Comparison of ENCODE assay signal across 18 mouse cellular contexts in the genomic region with DNA sequence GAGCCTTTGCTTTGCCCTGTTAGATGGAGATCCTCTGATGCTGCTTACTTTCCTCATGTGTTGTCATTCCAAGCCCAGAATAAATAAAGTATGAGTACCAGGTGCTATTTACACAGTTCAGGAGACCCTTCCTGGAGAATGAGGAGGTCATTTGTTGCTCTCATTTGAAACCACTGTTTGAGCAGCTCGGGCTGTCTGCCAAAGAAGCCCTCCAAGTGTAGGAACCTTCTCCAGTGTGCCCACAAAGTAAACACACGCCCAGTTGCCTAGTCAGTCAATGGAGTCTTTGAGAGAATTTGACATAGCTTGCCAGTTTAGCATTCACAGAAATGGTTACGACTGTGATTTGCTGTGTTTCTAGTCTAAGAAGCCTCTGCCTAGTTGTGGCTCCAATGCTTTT. TPM values are rescaled to one million over a fixed set of nuclear protein-coding genes. Genes with fewer than 3 reads are reported as not detected.
DNase-seq lines count a peak whose midpoint lies in the region; ATAC-seq and TF ChIP-seq lines count a peak whose summit lies in the region.
"Had no signal": no experiment of that assay in that cellular context is flagged by ENCODE, and none has a peak within 500 bp of the region (broad histone marks: within the 10 kb centered on the region; RNA-seq: fewer than 3 reads in every experiment).

No protein-coding gene starts in this region.

- no peak overlapping the region for H3K4me3 ChIP-seq in limb, embryonic 11.5 days (ENCODE audit: low read depth, low read length)
- H3K4me3 ChIP-seq in limb, embryonic 10.5 days = no peak overlapping the region
- no peak overlapping the region for H3K4me3 ChIP-seq in limb, embryonic 14.5 days (replicated peaks; ENCODE audit: low read length)
- no peak overlapping the region for H3K4me3 ChIP-seq in liver, embryonic 12.5 days
- H3K4me3 ChIP-seq: heart, adult 2 months; liver, embryonic 15.5 days; midbrain, embryonic 12.5 days had no signal

- 0 out of 2 replicates have a peak, but pooled peaks have one; percentile 12 for ATAC-seq in frontal cortex, adult (ENCODE audit: low TSS enrichment)
- no peak for ATAC-seq in limb, embryonic 11.5 days (ENCODE audit: insufficient number of reproducible peaks, low FRiP score, low TSS enrichment, low read depth)
- ATAC-seq in limb, embryonic 14.5 days (ENCODE audit: low FRiP score, low read depth) = no peak
- no peak for ATAC-seq in liver, embryonic 12.5 days

- no peak overlapping the region for H3K4me2 ChIP-seq in limb, embryonic 11.5 days (ENCODE audit: low read depth, severe bottlenecking)
- H3K4me2 ChIP-seq in limb, embryonic 14.5 days (replicated peaks; ENCODE audit: low read depth, low read length, severe bottlenecking) = no peak overlapping the region
- H3K4me2 ChIP-seq in liver, embryonic 12.5 days = no peak overlapping the region
- H3K4me2 ChIP-seq: liver, embryonic 15.5 days; midbrain, embryonic 12.5 days had no signal

- no peak for DNase-seq in frontal cortex, adult 2 months (ENCODE audit: extremely low spot score in 1 of 2, low spot score in 1 of 2)
- peak; percentile 18 for DNase-seq in limb, embryonic 11.5 days (ENCODE audit: low spot score)
- no peak for DNase-seq in limb, embryonic 10.5 days (ENCODE audit: low spot score)
- peak; percentile 36 for DNase-seq in limb, embryonic 14.5 days (ENCODE audit: low spot score)
- peak; percentile 79 for DNase-seq in lung, postnatal 10 days
- no peak for DNase-seq in kidney, postnatal 4 days
- DNase-seq: adrenal gland, postnatal 14 days; cerebellum, adult 18-20 months; cerebellum, postnatal 36 days; gastrocnemius, postnatal 10 days; heart, adult 2 months; kidney, adult 2 months; kidney, postnatal 25 days had no signal

- no peak overlapping the region for H3K27ac ChIP-seq in limb, embryonic 11.5 days (replicated peaks; ENCODE audit: low read depth, low read length)
- no peak overlapping the region for H3K27ac ChIP-seq in limb, embryonic 10.5 days
- H3K27ac ChIP-seq in limb, embryonic 14.5 days (replicated peaks; ENCODE audit: low read depth, low read length) = no peak overlapping the region; the same call in 1 of the 2 replicates
- H3K27ac ChIP-seq in liver, embryonic 12.5 days = no peak overlapping the region
- H3K27ac ChIP-seq: heart, adult 2 months; liver, embryonic 15.5 days; midbrain, embryonic 12.5 days had no signal

- H3K4me1 ChIP-seq in limb, embryonic 11.5 days (ENCODE audit: control insufficient read depth, insufficient read depth, low read length) = no peaks in the 10 kb centered on the region
- no peaks in the 10 kb centered on the region for H3K4me1 ChIP-seq in limb, embryonic 10.5 days
- H3K4me1 ChIP-seq in limb, embryonic 14.5 days (ENCODE audit: control insufficient read depth, insufficient read depth, low read length) = no peaks in the 10 kb centered on the region
- H3K4me1 ChIP-seq in liver, embryonic 12.5 days = no peaks in the 10 kb centered on the region
- H3K4me1 ChIP-seq: liver, embryonic 15.5 days; midbrain, embryonic 12.5 days had no signal

- peaks cover 25% of the 10 kb centered on the region; the same call in 1 of the 2 replicates for H3K36me3 ChIP-seq in limb, embryonic 11.5 days (ENCODE audit: control insufficient read depth, insufficient read depth, low read length)
- peaks cover 100% of the 10 kb centered on the region for H3K36me3 ChIP-seq in limb, embryonic 10.5 days
- H3K36me3 ChIP-seq in limb, embryonic 14.5 days (ENCODE audit: control insufficient read depth, insufficient read depth, low read length) = peaks cover 91% of the 10 kb centered on the region
- H3K36me3 ChIP-seq in liver, embryonic 12.5 days = peaks cover 97% of the 10 kb centered on the region

- H3K27me3 ChIP-seq in limb, embryonic 11.5 days (ENCODE audit: control insufficient read depth, insufficient read depth, low read length) = no peaks in the 10 kb centered on the region
- H3K27me3 ChIP-seq in limb, embryonic 10.5 days (ENCODE audit: low read depth, poor library complexity, severe bottlenecking) = no peaks in the 10 kb centered on the region
- H3K27me3 ChIP-seq in limb, embryonic 14.5 days (ENCODE audit: control insufficient read depth, insufficient read depth, low read length) = no peaks in the 10 kb centered on the region
- H3K27me3 ChIP-seq in liver, embryonic 12.5 days (replicated peaks) = no peaks in the 10 kb centered on the region
- H3K27me3 ChIP-seq: CH12.LX; liver, embryonic 15.5 days; midbrain, embryonic 12.5 days had no signal

- no peak overlapping the region for H3K9ac ChIP-seq in limb, embryonic 11.5 days (ENCODE audit: low read length)
- H3K9ac ChIP-seq in limb, embryonic 14.5 days (ENCODE audit: low read depth, low read length, severe bottlenecking) = no peak overlapping the region
- no peak overlapping the region for H3K9ac ChIP-seq in liver, embryonic 12.5 days
- H3K9ac ChIP-seq: liver, embryonic 15.5 days; midbrain, embryonic 12.5 days had no signal

- no peaks in the 10 kb centered on the region for H3K9me3 ChIP-seq in limb, embryonic 11.5 days (ENCODE audit: control insufficient read depth, low read length)
- no peaks in the 10 kb centered on the region for H3K9me3 ChIP-seq in limb, embryonic 10.5 days (replicated peaks)
- no peaks in the 10 kb centered on the region for H3K9me3 ChIP-seq in limb, embryonic 14.5 days (ENCODE audit: control insufficient read depth, low read length)
- H3K9me3 ChIP-seq in liver, embryonic 12.5 days (replicated peaks) = no peaks in the 10 kb centered on the region
- H3K9me3 ChIP-seq: liver, embryonic 15.5 days; midbrain, embryonic 12.5 days had no signal

- TF ChIP-seq POLR2A in limb, embryonic 14.5 days (IDR thresholded peaks at IDR 0.05; ENCODE audit: borderline replicate concordance, extremely low read depth, insufficient read depth, insufficient read length) = no peak

- WGBS in limb, embryonic 11.5 days = 92% methylated on average over 3 of the region's 3 CpGs
- WGBS in limb, embryonic 10.5 days = 94% methylated on average over 3 of the region's 3 CpGs
- WGBS in limb, embryonic 14.5 days = 91% methylated on average over 3 of the region's 3 CpGs
- WGBS in liver, embryonic 12.5 days (ENCODE audit: insufficient replicate concordance) = 84% methylated on average over 3 of the region's 3 CpGs

RNA-seq across cellular contexts. Expression of a gene that starts 12.3 kb away (rescaled TPM):
- 81.3 and 91.3 TPM in 2 replicates for polyA plus RNA-seq in frontal cortex, adult 2 months (2012; rRNA removed)
- polyA plus RNA-seq in limb, embryonic 11.5 days (2014; fragmentation: Nextera tagmentation; extraction: Ambion mirVana) = 83.7 and 98.5 TPM in 2 replicates
- 76.7 and 93.9 TPM in 2 replicates for polyA plus RNA-seq in limb, embryonic 10.5 days (2016; fragmentation: Nextera tagmentation; extraction: Ambion mirVana)
- polyA plus RNA-seq in limb, embryonic 14.5 days (2012; rRNA removed) = 131 and 150 TPM in 2 replicates
- 56.8 and 65.4 TPM in 2 replicates for polyA plus RNA-seq in limb, embryonic 14.5 days (2014; fragmentation: Nextera tagmentation; extraction: Ambion mirVana)
- 11.7 and 16.0 TPM in 2 replicates for polyA plus RNA-seq in liver, embryonic 12.5 days (2016; fragmentation: Nextera tagmentation; extraction: Ambion mirVana)

Comparison
In these comparisons a context has a peak if more than half of its experiments do, and no peak if none do; other contexts are left out.
1. DNase-seq: peak in limb, embryonic 11.5 days (single experiment), limb, embryonic 14.5 days (single experiment) and lung, postnatal 10 days (single experiment); none in frontal cortex, adult 2 months (0 of 2), limb, embryonic 10.5 days (single experiment) and kidney, postnatal 4 days (0 of 2).